Mouse (Mus musculus) layer of hippocampus, postnatal 25 days (tissue): Measurements from ENCODE around the gene Mmp15. TPM values are rescaled to one million over a fixed set of nuclear protein-coding genes. Genes with fewer than 3 reads are reported as not detected.

ENCODE experiments used
- DNase-seq, 2 experiments: peaks; one replicate each; pipeline ENCODE4 v3.0.0; 2022; ENCODE audit warnings: mixed read lengths in 2 of 2, low spot score in 1 of 2; ENCODE audit errors: extremely low spot score in 1 of 2
- total RNA-seq, 2 experiments: library from RNA; stranded (reverse); gene quantifications; 2 replicates each; pipeline ENCODE4 v1.2.3; 2021

Gene Mmp15
- total RNA-seq, 2 experiments from 2014 or later: 22.4 to 26.0 TPM

- DNase-seq: no peak
Observed at GRCm38 (mm10) chr8:95422193-95422810, 70.2 kb downstream of the Mmp15 start.

Other genes starting within 250 kb of the Mmp15 start
- 10 to 100 TPM; 54.2 to 63.7 TPM for gene Kifc3, start 149.5 kb upstream of the Mmp15 start, total RNA-seq
- 1 to 10 TPM in 1 of 2 experiments, under 1 TPM in 1; 0.86 to 1.1 TPM for gene Cngb1, start 45.7 kb upstream of the Mmp15 start, total RNA-seq
- not detected for gene Tepp, start 41.7 kb upstream of the Mmp15 start, total RNA-seq
- gene Zfp319, start 20.3 kb upstream of the Mmp15 start, total RNA-seq: 10 to 100 TPM; 15.9 to 17.4 TPM
- gene Usb1, start 20.0 kb upstream of the Mmp15 start, total RNA-seq: 10 to 100 TPM; 13.7 to 15.0 TPM
- gene Cfap20, start 82.6 kb downstream of the Mmp15 start, total RNA-seq: 10 to 100 TPM; 57.6 to 63.5 TPM
- 10 to 100 TPM; 69.8 to 70.5 TPM for gene Csnk2a2, start 137.8 kb downstream of the Mmp15 start, total RNA-seq
- 1 to 10 TPM in 1 of 2 experiments, under 1 TPM in 1; 0.94 to 1.3 TPM for gene Ccdc113, start 181.8 kb downstream of the Mmp15 start, total RNA-seq
- gene Prss54, start 224.1 kb downstream of the Mmp15 start, total RNA-seq: not detected